Mouse (Mus musculus): ENCODE measurements around the gene Slc13a3. TPM values are rescaled to one million over a fixed set of nuclear protein-coding genes. Genes with fewer than 3 reads are reported as not detected.

Gene Slc13a3
- total and polyA plus RNA-seq, 2 experiments from 2014 or later, result 17.4 to 25.5 TPM

GRCm38 (mm10) chr2:165448475-165448874, 24.6 kb downstream of the Slc13a3 start:
- H3K9me3 ChIP-seq (ENCODE audit: low read length), result no peaks in the 10 kb centered on the region
- H3K4me2 ChIP-seq (ENCODE audit: low read depth, low read length, poor library complexity, severe bottlenecking), result no peak overlapping the region
- ATAC-seq (ENCODE audit: low FRiP score), result no peak
- no peaks in the 10 kb centered on the region for H3K4me1 ChIP-seq (ENCODE audit: insufficient read depth, low read length)
- no peak overlapping the region for H3K9ac ChIP-seq (replicated peaks; ENCODE audit: low read length, poor library complexity, severe bottlenecking)
- TF ChIP-seq CTCF (IDR thresholded peaks at IDR 0.05), result no peak
- no peaks in the 10 kb centered on the region for H3K27me3 ChIP-seq (ENCODE audit: insufficient read depth, low read length)
- H3K27ac ChIP-seq (ENCODE audit: low read depth, low read length), result no peak overlapping the region
- 88% methylated on average over 9 of the region's 9 CpGs for WGBS
- no peak overlapping the region for H3K4me3 ChIP-seq (ENCODE audit: low read depth, low read length)
- no peaks in the 10 kb centered on the region for H3K36me3 ChIP-seq (ENCODE audit: insufficient read depth, low read length)
- DNase-seq (ENCODE audit: low spot score), result no peak

- Histone ChIP-seq H3K9me3 (ENCODE audit: low read length) (no peaks in the 10 kb centered on the region), H3K27me3 (ENCODE audit: insufficient read depth, low read length) (no peaks in the 10 kb centered on the region), H3K4me1 (ENCODE audit: insufficient read depth, low read length) (no peaks in the 10 kb centered on the region), H3K36me3 (ENCODE audit: insufficient read depth, low read length) (no peaks in the 10 kb centered on the region), H3K4me3 (ENCODE audit: low read depth, low read length) (no peak overlapping the region), H3K27ac (ENCODE audit: low read depth, low read length) (no peak overlapping the region), H3K9ac (replicated peaks; ENCODE audit: low read length, poor library complexity, severe bottlenecking) (no peak overlapping the region), H3K4me2 (ENCODE audit: low read depth, low read length, poor library complexity, severe bottlenecking) (no peak overlapping the region)
- 88% methylated on average over 3 of the region's 3 CpGs for WGBS
- no peak for TF ChIP-seq CTCF (IDR thresholded peaks at IDR 0.05)
- no peak for DNase-seq (ENCODE audit: low spot score)
- ATAC-seq (ENCODE audit: low FRiP score), result no peak
Measured at GRCm38 (mm10) chr2:165444861-165445260, 28.2 kb downstream of the Slc13a3 start.

- H3K4me2 ChIP-seq (ENCODE audit: low read depth, low read length, poor library complexity, severe bottlenecking), result no peak overlapping the region
- no peaks in the 10 kb centered on the region for H3K4me1 ChIP-seq (ENCODE audit: insufficient read depth, low read length)
- TF ChIP-seq CTCF (IDR thresholded peaks at IDR 0.05), result no peak
- no peaks in the 10 kb centered on the region for H3K9me3 ChIP-seq (ENCODE audit: low read length)
- no peak overlapping the region for H3K9ac ChIP-seq (replicated peaks; ENCODE audit: low read length, poor library complexity, severe bottlenecking)
- no peaks in the 10 kb centered on the region for H3K36me3 ChIP-seq (ENCODE audit: insufficient read depth, low read length)
- H3K4me3 ChIP-seq (ENCODE audit: low read depth, low read length), result no peak overlapping the region
- DNase-seq (ENCODE audit: low spot score) (no peak), ATAC-seq (ENCODE audit: low FRiP score) (no peak)
- 71% methylated on average over 10 of the region's 10 CpGs for WGBS
- H3K27ac ChIP-seq (ENCODE audit: low read depth, low read length), result no peak overlapping the region
- H3K27me3 ChIP-seq (ENCODE audit: insufficient read depth, low read length), result no peaks in the 10 kb centered on the region
Measured at GRCm38 (mm10) chr2:165442981-165443380, 30.0 kb downstream of the Slc13a3 start.

- WGBS, result 73% methylated on average over 4 of the region's 4 CpGs
- ATAC-seq (ENCODE audit: low FRiP score), result no peak
Measured at GRCm38 (mm10) chr2:165441613-165442012, 31.4 kb downstream of the Slc13a3 start.

GRCm38 (mm10) chr2:165439613-165440012, 33.4 kb downstream of the Slc13a3 start:
- DNase-seq (ENCODE audit: low spot score) (no peak), ATAC-seq (ENCODE audit: low FRiP score) (no peak)
- no peaks in the 10 kb centered on the region for H3K27me3 ChIP-seq (ENCODE audit: insufficient read depth, low read length)
- H3K4me1 ChIP-seq (ENCODE audit: insufficient read depth, low read length), result no peaks in the 10 kb centered on the region
- H3K9ac ChIP-seq (replicated peaks; ENCODE audit: low read length, poor library complexity, severe bottlenecking), result no peak overlapping the region
- no peaks in the 10 kb centered on the region for H3K9me3 ChIP-seq (ENCODE audit: low read length)
- 89% methylated on average over 10 of the region's 10 CpGs for WGBS
- TF ChIP-seq CTCF (IDR thresholded peaks at IDR 0.05), result no peak
- no peaks in the 10 kb centered on the region for H3K36me3 ChIP-seq (ENCODE audit: insufficient read depth, low read length)
- H3K4me2 ChIP-seq (ENCODE audit: low read depth, low read length, poor library complexity, severe bottlenecking), result no peak overlapping the region
- H3K27ac ChIP-seq (ENCODE audit: low read depth, low read length), result no peak overlapping the region
- H3K4me3 ChIP-seq (ENCODE audit: low read depth, low read length), result no peak overlapping the region

More at GRCm38 (mm10) chr2:165441613-165442012, 31.4 kb downstream of the Slc13a3 start:
- no peak overlapping the region for H3K4me2 ChIP-seq (ENCODE audit: low read depth, low read length, poor library complexity, severe bottlenecking)
- no peaks in the 10 kb centered on the region for H3K9me3 ChIP-seq (ENCODE audit: low read length)
- H3K36me3 ChIP-seq (ENCODE audit: insufficient read depth, low read length), result no peaks in the 10 kb centered on the region
- H3K9ac ChIP-seq (replicated peaks; ENCODE audit: low read length, poor library complexity, severe bottlenecking), result no peak overlapping the region
- H3K4me3 ChIP-seq (ENCODE audit: low read depth, low read length), result no peak overlapping the region
- no peak for DNase-seq (ENCODE audit: low spot score)
- H3K27ac ChIP-seq (ENCODE audit: low read depth, low read length), result no peak overlapping the region
- TF ChIP-seq CTCF (IDR thresholded peaks at IDR 0.05), result no peak
- H3K27me3 ChIP-seq (ENCODE audit: insufficient read depth, low read length), result no peaks in the 10 kb centered on the region
- no peaks in the 10 kb centered on the region for H3K4me1 ChIP-seq (ENCODE audit: insufficient read depth, low read length)

- Histone ChIP-seq H3K27me3 (ENCODE audit: insufficient read depth, low read length) (no peaks in the 10 kb centered on the region), H3K4me2 (ENCODE audit: low read depth, low read length, poor library complexity, severe bottlenecking) (no peak overlapping the region), H3K9ac (replicated peaks; ENCODE audit: low read length, poor library complexity, severe bottlenecking) (no peak overlapping the region), H3K9me3 (ENCODE audit: low read length) (no peaks in the 10 kb centered on the region), H3K27ac (ENCODE audit: low read depth, low read length) (no peak overlapping the region), H3K4me1 (ENCODE audit: insufficient read depth, low read length) (no peaks in the 10 kb centered on the region), H3K4me3 (ENCODE audit: low read depth, low read length) (no peak overlapping the region), H3K36me3 (ENCODE audit: insufficient read depth, low read length) (no peaks in the 10 kb centered on the region)
- no peak for TF ChIP-seq CTCF (IDR thresholded peaks at IDR 0.05)
- no peak for ATAC-seq (ENCODE audit: low FRiP score)
- 76% methylated on average over 7 of the region's 7 CpGs for WGBS
- DNase-seq (ENCODE audit: low spot score), result no peak
Measured at GRCm38 (mm10) chr2:165438881-165439280, 34.1 kb downstream of the Slc13a3 start.
